Mouse (Mus musculus) lung, postnatal 0 days (tissue): ENCODE results near the gene Syt8. TPM values are rescaled to one million over a fixed set of nuclear protein-coding genes. Genes with fewer than 3 reads are reported as not detected.
A peak's percentile ranks its signal among the peaks of the same experiment; 100 is the strongest.

Experiments
- ATAC-seq: fragments of 200-750 bp; cut with Nextera tagmentation; 2 replicates; pipeline ENCODE4 v1.8.0; 2017; ENCODE audit warnings: moderate library complexity
- DNase-seq: peaks from one replicate; pipeline ENCODE4 v3.0.0-alpha.2; 2016; ENCODE audit warnings: low spot score
- H3K27ac ChIP-seq: fragments of 300-500 bp; sonication (generic); 2 replicates; pipeline ENCODE4 v1.5.1; 2014; ENCODE audit warnings: antibody characterized with exemption, mild to moderate bottlenecking, low read length, mixed read lengths
- H3K27me3 ChIP-seq: fragments of 300-500 bp; sonication (generic); replicated peaks from 2 replicates; pipeline ENCODE4 v1.6.1; 2014; ENCODE audit warnings: low read length, mixed read lengths; ENCODE audit not compliant: insufficient read depth
- H3K36me3 ChIP-seq: fragments of 300-500 bp; sonication (generic); 2 replicates; pipeline ENCODE4 v1.6.1; 2014; ENCODE audit warnings: low read length, mixed read lengths; ENCODE audit not compliant: insufficient read depth
- H3K4me1 ChIP-seq: fragments of 300-500 bp; sonication (generic); 2 replicates; pipeline ENCODE4 v1.6.1; 2014; ENCODE audit warnings: antibody characterized with exemption, low read depth, low read length, mixed read lengths; ENCODE audit not compliant: insufficient read depth
- H3K4me2 ChIP-seq: fragments of 300-500 bp; sonication (generic); replicated peaks from 2 replicates; pipeline ENCODE4 v1.6.1; 2014; ENCODE audit warnings: low read depth, mild to moderate bottlenecking, low read length, moderate library complexity, mixed read lengths
- H3K4me3 ChIP-seq: fragments of 300-500 bp; sonication (generic); 2 replicates; pipeline ENCODE4 v1.5.1; 2014; ENCODE audit warnings: low read depth, low read length
- H3K9ac ChIP-seq: fragments of 300-500 bp; sonication (generic); replicated peaks from 2 replicates; pipeline ENCODE4 v1.6.1; 2014; ENCODE audit warnings: low read depth, mild to moderate bottlenecking
- H3K9me3 ChIP-seq: fragments of 300-500 bp; sonication (generic); 2 replicates; pipeline ENCODE4 v1.6.1; 2016; ENCODE audit warnings: low read length, mixed read lengths
- CTCF ChIP-seq: IDR thresholded peaks from 2 replicates; pipeline ENCODE4 v1.5.1; 2016; ENCODE audit warnings: antibody characterized with exemption, mild to moderate bottlenecking
- EP300 ChIP-seq: IDR thresholded peaks from 2 replicates; pipeline ENCODE4 v1.6.1; 2016; ENCODE audit warnings: antibody characterized with exemption, mild to moderate bottlenecking, control low read depth
- WGBS: fragments of 180-500 bp; shearing (Covaris S2); extraction: QIAGEN DNeasy Blood & Tissue Kit; methylation state at CpG from one replicate; pipeline ENCODE4 v1.1.7; 2014; 5-methylcytosine and 5-hydroxymethylcytosine counted together
- polyA plus RNA-seq: library from polyadenylated mRNA; unstranded; fragments of >200 nt; fragmentation: Nextera tagmentation; extraction: Ambion mirVana; gene quantifications from 2 replicates; pipeline ENCODE4 v1.2.1, GENCODE M21; 2015

Gene Syt8
- polyA plus RNA-seq, 1 experiment from 2014 or later, result 0.47 TPM

DNA sequence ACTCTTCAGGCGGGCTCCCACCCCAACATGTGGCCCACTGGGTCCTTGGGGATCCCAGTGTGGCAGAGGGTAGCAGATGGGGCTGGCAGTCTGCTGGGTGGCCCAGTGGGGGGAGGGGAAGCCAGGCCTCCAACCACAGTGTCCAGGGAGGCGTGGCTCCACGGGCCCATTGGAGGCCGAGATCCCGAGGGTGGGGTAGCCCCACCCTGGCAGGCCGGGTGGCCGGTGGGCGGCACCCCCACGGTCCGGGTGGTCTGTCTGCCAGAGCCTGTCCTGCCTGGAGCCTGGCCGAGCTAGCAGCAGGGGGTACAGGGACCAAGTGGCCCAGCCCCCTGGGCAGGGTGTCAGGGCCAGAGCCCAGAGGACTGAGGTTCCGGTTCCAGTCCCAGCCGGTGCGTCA is 40.1 kb downstream of the Syt8 start:
- DNase-seq, result peak; percentile 41
- Histone ChIP-seq H3K4me2 (peak overlapping the region; percentile 43), H3K4me3 (peak overlapping the region; percentile 22; the same call in 1 of the 2 replicates), H3K27me3 (no peaks in the 10 kb centered on the region), H3K9ac (peak overlapping the region; percentile 46; the same call in 1 of the 2 replicates), H3K27ac (peak overlapping the region; percentile 68; the same call in 1 of the 2 replicates), H3K9me3 (no peaks in the 10 kb centered on the region), H3K4me1 (0 out of 2 replicates have a peak, but pooled peaks cover 4% of the 10 kb centered on the region), H3K36me3 (no peaks in the 10 kb centered on the region)
- ATAC-seq, result peak; percentile 67
- no peak for TF ChIP-seq CTCF
- 60% methylated on average over 10 of the region's 14 CpGs for WGBS

DNA sequence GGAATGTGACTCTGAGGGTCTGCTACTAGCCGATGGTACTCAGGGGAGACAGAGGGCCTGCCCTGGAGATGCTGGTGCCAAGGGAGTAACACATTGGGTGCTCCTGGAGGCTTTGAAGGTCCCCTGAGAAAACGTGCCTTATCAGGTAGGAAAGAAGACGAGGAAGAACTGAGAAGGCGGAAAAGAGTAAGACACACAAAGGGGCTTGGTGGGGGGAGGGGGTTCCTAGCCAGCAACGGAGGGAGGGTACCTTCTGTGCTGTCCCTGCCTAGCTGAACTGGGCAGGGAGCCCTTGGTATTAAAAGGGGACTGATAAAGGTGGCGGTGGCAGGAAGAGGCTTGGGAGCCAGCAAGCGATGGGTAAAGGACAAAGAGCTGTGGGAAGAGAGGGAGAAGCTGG is 41.0 kb downstream of the Syt8 start:
- TF ChIP-seq CTCF, result no peak
- no peak for TF ChIP-seq EP300
- Histone ChIP-seq H3K4me3 (peak overlapping the region; percentile 22), H3K4me1 (0 out of 2 replicates have a peak, but pooled peaks cover 2% of the 10 kb centered on the region), H3K27ac (peak overlapping the region; percentile 63), H3K27me3 (no peaks in the 10 kb centered on the region), H3K9ac (peak overlapping the region; percentile 46), H3K9me3 (no peaks in the 10 kb centered on the region), H3K4me2 (peak overlapping the region; percentile 43), H3K36me3 (no peaks in the 10 kb centered on the region)
- 45% methylated on average over 7 of the region's 7 CpGs for WGBS
- DNase-seq (no peak), ATAC-seq (no peak)

DNA sequence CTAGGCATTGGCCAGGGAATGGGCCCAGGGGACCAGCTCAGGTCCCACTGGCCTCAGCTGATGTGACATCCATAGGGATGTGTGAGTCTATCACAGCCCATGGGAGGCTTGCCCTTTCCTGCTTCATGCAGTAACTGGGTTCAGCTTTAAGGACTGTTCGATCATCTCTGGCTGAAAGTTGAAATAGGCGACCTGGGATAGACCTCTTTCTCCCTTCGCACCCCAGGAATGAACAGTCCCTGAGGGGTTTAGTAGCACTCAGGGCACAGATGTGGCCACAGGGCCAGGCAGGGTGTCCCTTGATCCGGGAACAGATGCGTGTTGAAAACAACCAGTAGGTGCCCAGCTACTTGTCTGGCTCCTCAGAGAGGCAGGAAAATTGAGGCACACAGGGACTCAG is 41.6 kb downstream of the Syt8 start:
- Histone ChIP-seq H3K4me1 (peaks cover 3% of the 10 kb centered on the region; the same call in 1 of the 2 replicates), H3K9ac (peak overlapping the region; percentile 46; the same call in 1 of the 2 replicates), H3K4me3 (peak overlapping the region; percentile 22), H3K4me2 (peak overlapping the region; percentile 43), H3K27ac (peak overlapping the region; percentile 63), H3K9me3 (no peaks in the 10 kb centered on the region), H3K27me3 (no peaks in the 10 kb centered on the region), H3K36me3 (no peaks in the 10 kb centered on the region)
- no peak for DNase-seq
- no peak for TF ChIP-seq EP300
- TF ChIP-seq CTCF, result no peak
- no peak for ATAC-seq
- 73% methylated on average over 5 of the region's 5 CpGs for WGBS

DNA sequence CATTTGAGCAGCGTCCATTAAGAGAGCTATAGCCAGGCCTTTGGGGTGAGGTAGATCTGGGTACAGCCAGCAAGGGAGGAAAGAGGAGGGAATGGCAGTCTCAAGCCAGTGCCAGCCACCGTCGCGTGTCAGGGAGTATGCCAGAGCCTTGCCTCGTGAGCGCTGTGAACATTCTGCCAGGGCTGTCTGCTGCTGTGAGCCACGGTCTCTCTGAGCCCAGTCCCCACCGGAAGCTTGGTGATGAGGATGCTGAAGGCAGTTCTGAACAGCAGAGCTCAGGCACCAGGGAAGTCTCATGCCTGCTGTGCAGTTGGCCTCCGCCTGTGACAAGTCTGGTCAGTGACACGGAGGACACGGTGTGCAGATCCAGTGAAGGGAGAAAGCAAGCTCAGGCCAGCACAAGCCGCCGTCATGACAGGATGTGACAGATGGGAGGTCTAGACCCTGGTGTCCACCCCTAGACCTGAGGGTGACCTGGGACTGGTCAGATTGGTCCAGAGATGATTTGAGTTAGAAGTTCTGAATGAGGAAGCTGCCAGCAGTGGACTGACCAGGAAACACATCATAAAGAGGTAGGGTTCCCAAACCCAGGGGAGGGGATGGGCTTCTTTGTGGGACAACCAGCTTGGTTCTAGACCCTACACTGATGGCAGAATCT is 42.3 kb downstream of the Syt8 start:
- ATAC-seq (no peak), DNase-seq (no peak)
- no peaks in the 10 kb centered on the region for H3K9me3 ChIP-seq
- H3K27me3 ChIP-seq, result no peaks in the 10 kb centered on the region
- TF ChIP-seq EP300, result no peak
- TF ChIP-seq CTCF, result no peak
- peaks cover 8% of the 10 kb centered on the region; the same call in 1 of the 2 replicates for H3K4me1 ChIP-seq
- H3K9ac ChIP-seq, result peak overlapping the region; percentile 46; the same call in 1 of the 2 replicates
- peak overlapping the region; percentile 22; the same call in 1 of the 2 replicates for H3K4me3 ChIP-seq
- H3K4me2 ChIP-seq, result peak overlapping the region; percentile 43
- H3K27ac ChIP-seq, result 0 out of 2 replicates have a peak overlapping the region, but pooled peaks have one; percentile 63
- H3K36me3 ChIP-seq, result no peaks in the 10 kb centered on the region
- 65% methylated on average over 13 of the region's 13 CpGs for WGBS

DNA sequence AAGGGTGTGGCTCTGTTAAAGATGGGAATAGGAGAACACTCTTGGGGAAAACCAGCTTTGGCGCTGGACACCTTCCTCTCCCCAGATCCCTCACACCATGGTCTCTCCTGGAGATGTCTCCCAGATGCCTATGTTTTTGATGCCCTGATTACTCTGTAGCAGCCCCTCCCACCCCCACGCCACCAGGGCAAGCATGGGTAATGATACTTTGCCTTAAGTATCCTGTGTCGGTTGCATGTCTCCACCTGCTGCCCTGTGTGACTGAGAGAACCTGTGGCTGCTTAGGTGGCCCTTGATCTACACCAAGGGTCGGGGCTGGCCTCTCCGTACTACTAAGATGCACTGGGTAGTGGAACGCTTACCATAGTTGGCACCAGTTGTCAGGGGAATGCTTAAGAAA is 43.4 kb downstream of the Syt8 start:
- no peaks in the 10 kb centered on the region for H3K27me3 ChIP-seq
- H3K9me3 ChIP-seq, result no peaks in the 10 kb centered on the region
- H3K9ac ChIP-seq, result peak overlapping the region; percentile 19; the same call in 1 of the 2 replicates
- no peak overlapping the region for H3K4me3 ChIP-seq
- H3K27ac ChIP-seq, result no peak overlapping the region
- TF ChIP-seq EP300 (no peak), CTCF (no peak)
- peak overlapping the region; percentile 43 for H3K4me2 ChIP-seq
- H3K4me1 ChIP-seq, result peaks cover 8% of the 10 kb centered on the region; the same call in 1 of the 2 replicates
- H3K36me3 ChIP-seq, result no peaks in the 10 kb centered on the region
- ATAC-seq (no peak), DNase-seq (no peak)
- WGBS, result 81% methylated on average over 6 of the region's 6 CpGs

DNA sequence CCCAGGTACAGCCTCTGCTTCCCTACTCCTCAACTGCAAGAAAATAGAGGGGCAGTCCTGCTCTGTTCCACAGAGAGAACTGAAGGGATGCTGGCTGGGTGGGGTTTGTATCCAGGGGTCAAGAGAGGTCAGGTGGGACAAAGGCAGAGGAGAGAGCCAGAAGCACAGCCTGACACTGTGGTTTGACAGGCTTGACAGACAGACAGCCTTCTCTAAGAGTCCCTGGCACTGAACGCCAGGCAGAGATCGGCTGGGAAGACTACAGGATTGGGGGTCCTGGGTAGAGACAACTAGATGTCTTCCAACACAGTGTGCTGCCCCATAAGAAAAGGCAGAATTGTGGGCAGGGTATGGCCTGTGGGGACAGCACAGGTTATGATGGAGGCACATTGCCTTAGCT is 43.9 kb downstream of the Syt8 start:
- WGBS, result 69% methylated on average over 2 of the region's 2 CpGs
- H3K4me1 ChIP-seq, result peaks cover 8% of the 10 kb centered on the region; the same call in 1 of the 2 replicates
- 0 out of 2 replicates have a peak overlapping the region, but pooled peaks have one; percentile 33 for H3K27ac ChIP-seq

More for the DNA sequence above, 43.9 kb downstream of the Syt8 start:
- no peak for TF ChIP-seq EP300
- TF ChIP-seq CTCF, result no peak
- Histone ChIP-seq H3K27me3 (no peaks in the 10 kb centered on the region), H3K36me3 (no peaks in the 10 kb centered on the region), H3K4me2 (peak overlapping the region; percentile 43), H3K4me3 (no peak overlapping the region), H3K9ac (0 out of 2 replicates have a peak overlapping the region, but pooled peaks have one; percentile 19), H3K9me3 (no peaks in the 10 kb centered on the region)
- ATAC-seq, result no peak
- DNase-seq, result no peak
